Mouse (Mus musculus) spleen, adult 12 weeks (tissue): ENCODE measurements around the gene Plekhh3.
A peak's percentile ranks its signal among the peaks of the same experiment; 100 is the strongest.

Experiments
- DNase-seq: peaks from one replicate; pipeline ENCODE4 v3.0.0; 2022; ENCODE audit warnings: low spot score

Gene Plekhh3

DNA sequence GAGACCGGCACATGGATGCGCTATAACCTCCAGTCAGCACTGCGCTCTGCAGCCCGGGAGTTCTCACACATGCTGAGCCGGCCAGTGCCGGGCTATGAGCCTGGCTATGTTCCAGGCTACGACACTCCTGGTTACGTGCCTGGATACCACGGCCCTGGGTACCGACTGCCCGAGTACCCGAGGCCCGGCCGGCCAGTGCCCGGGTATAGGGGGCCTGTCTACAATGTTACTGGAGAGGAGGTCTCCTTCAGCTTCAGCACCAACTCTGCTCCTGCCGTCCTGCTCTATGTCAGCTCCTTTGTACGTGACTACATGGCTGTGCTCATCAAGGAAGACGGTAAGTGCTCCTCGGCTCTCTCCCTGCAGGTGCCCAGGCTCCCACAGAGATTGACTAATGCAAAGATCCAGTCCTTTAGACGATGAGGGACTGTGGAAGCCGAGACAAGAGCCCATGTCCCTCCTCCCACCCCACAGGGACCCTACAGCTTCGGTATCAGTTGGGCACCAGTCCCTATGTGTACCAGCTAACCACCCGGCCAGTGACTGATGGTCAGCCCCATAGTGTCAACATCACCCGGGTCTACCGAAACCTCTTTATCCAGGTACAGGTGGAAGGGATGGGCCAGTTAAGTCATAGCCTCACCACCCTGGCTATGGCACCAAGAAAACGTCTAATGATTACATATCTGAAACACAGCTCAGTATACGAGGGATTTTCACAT is 15.5 kb upstream of the Plekhh3 start:
- no peak for DNase-seq

DNA sequence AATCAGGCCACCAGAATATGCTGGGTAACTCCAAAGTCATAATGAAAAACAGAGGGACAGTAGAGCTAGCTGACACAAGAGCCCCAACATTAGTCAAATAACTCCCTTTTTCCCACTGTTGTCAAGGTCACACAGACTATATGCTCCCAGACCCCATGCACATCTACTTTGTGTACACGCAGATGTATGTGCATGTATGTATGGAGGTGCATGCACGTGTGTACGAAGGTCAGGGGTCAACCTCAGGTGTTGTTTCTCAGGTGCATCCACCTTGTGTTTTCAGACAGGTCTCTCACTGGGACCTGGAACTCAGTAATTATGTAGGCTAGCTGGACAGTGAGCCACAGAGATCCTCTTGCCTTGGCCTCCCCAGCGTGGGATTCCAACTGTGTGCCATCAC is 14.3 kb upstream of the Plekhh3 start:
- no peak for DNase-seq

DNA sequence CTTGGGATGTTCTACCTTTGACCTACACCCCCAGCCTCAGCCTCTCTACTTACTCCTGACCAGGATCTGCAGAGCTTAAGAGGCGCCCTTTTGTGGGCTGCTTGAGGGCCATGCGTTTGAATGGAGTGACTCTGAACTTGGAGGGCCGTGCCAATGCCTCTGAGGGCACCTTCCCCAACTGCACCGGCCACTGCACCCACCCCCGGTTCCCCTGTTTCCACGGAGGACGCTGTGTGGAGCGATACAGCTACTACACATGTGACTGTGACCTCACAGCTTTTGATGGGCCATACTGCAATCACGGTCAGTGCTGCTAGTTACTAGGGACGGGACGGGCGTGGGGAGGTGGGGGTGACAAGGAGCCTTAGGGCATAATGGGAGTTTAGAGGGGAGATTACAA is 13.8 kb upstream of the Plekhh3 start:
- no peak for DNase-seq

DNA sequence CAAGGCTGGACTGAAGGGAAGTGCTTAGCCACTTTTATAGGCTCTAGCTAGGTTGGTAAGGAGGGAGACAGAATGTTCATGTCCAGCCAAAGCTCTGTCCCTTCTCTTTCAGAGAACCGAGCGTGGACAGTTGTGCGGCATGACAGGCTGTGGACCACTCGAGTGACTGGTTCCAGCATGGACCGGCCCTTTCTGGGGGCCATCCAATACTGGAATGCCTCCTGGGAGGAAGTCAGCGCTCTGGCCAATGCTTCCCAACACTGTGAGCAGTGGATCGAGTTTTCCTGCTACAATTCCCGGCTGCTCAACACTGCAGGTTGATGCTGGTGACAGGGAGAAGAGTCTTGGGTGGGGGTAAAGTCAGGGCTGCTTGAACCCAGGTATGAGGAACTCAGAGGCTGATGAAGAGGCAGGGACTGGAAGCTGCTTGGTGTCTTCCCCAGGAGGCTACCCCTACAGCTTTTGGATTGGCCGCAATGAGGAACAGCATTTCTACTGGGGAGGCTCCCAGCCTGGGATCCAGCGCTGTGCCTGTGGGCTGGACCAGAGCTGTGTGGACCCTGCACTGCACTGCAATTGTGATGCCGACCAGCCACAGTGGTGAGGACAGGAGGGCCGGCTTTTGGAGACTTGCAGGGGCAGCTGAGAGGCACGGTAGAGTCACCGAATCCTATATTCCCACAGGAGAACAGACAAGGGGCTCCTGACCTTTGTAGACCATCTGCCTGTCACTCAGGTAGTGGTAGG is 11.8 kb upstream of the Plekhh3 start:
- DNase-seq = no peak

DNA sequence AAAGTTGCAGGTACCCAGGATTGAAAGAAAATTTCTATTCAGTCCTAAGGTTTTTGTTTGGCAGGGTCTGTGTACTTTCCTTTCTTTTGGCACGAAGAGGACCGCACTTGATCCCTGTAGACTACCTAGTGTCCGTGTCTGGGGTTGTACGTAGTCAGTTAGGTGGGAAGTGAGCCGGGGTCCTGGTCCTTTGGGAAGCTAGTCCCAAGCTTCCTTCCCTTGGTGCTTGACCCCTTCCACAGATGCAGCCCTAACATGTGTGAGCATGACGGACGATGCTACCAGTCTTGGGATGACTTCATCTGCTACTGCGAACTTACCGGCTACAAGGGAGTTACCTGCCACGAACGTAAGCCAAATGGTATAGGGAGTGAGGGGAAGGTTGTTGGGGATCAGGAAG is 10.8 kb upstream of the Plekhh3 start:
- DNase-seq = no peak

DNA sequence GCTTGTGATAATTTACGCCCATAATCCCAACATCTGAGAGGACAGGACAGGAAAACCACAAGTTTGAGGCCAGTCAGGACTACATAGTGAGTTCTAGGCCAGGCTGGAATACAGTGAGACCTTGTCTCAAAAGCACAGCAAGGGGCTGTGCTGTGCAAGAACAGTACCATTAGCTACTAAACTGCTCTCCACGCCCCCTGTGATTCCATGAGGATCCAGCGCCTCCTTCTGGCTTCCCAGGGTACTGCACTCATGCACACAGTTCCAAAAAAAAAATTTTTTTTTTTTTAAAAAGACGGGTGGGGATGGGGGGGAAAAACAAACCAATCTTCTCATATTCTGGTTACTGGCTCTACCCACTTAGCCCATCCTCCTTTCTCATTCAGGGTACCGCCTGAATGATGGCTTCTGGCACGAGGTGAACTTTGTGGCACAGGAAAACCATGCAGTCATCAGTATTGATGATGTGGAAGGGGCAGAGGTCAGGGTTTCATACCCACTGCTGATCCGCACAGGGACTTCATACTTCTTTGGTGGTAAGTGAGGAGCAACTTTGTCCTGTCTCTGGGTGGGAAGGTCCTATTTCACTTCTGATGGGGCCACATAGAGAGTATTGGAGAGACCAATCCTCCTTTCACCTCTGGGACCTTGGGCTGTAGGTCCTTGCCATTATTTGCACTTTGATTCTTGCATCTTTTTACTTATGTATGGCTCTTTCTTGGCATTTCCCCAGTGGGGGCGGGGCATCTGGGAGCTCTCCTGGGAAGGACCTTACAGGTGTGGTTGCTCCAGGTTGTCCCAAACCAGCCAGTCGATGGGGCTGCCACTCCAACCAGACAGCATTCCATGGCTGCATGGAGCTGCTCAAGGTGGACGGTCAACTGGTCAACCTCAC is 9.9 kb upstream of the Plekhh3 start:
- peak; percentile 37 for DNase-seq

DNA sequence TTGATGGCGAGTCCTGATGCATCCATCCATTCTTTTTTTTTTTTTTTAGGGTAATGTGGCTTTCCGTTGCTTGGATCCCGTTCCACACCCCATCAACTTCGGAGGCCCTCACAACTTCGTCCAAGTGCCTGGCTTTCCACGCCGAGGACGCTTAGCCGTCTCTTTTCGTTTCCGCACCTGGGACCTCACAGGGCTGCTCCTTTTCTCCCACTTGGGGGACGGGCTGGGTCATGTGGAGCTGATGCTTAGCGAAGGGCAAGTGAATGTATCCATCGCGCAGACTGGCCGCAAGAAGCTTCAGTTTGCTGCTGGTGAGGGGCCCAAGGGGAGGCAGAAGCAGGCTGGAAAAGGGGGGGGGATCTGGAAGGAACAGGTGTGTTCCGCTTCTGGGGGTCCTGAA is 9.1 kb upstream of the Plekhh3 start:
- DNase-seq = no peak

DNA sequence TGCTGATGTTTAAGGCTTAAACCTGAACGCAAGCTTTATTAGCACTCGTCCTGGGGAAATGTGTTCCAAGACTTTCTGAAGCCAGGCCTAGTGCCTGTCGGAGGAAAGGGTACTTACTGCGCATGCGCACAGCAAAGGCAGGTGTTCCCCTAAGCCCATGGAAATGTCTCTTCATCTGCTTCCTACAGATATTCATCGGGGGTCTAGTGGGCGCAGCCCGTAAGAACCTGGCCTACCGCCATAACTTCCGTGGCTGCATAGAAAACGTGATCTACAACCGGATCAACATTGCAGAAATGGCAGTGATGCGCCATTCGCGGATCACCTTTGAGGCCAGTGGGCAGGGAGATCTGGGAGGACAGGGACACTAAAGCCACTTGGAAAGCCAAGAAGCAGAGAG is 8.2 kb upstream of the Plekhh3 start:
- DNase-seq = no peak

DNA sequence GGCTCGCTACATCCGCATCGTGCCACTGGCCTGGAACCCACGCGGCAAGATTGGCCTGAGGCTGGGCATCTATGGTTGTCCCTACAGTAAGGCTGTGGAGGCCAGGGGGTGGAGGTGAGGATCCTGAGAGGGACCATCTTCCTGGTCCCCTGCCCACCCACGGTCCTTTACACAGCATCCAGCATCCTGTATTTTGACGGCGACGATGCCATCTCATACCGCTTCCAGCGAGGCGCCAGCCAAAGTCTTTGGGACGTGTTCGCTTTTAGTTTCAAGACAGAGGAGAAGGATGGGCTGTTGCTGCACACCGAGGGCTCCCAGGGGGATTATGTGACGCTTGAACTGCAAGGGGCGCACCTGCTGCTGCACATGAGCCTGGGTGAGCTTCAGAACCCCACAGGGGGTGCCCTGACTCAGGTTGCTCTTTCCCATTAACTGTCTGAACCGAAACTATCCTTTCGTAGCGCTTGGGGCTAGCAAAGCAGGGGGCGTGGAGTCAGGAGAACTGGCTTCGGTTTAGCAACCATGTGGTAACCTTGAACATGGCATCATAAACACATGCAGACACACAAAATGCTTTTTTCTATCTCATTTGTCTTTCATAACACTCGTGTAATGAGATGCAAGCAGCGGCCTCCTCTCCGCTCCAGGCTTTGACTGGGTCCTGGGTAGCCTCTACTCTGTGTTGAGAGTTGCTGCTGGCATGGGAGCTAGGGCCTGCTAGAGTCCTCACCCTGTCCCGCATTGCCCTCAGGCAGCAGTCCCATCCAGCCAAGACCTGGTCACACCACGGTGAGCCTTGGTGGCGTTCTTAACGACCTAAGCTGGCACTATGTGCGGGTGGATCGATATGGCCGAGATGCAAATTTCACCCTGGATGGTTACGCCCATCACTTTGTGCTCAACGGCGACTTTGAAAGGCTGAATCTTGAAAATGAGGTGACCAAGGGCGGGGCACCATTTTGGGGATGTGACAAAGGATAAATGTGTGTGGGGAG is 7.2 kb upstream of the Plekhh3 start:
- DNase-seq = no peak

DNA sequence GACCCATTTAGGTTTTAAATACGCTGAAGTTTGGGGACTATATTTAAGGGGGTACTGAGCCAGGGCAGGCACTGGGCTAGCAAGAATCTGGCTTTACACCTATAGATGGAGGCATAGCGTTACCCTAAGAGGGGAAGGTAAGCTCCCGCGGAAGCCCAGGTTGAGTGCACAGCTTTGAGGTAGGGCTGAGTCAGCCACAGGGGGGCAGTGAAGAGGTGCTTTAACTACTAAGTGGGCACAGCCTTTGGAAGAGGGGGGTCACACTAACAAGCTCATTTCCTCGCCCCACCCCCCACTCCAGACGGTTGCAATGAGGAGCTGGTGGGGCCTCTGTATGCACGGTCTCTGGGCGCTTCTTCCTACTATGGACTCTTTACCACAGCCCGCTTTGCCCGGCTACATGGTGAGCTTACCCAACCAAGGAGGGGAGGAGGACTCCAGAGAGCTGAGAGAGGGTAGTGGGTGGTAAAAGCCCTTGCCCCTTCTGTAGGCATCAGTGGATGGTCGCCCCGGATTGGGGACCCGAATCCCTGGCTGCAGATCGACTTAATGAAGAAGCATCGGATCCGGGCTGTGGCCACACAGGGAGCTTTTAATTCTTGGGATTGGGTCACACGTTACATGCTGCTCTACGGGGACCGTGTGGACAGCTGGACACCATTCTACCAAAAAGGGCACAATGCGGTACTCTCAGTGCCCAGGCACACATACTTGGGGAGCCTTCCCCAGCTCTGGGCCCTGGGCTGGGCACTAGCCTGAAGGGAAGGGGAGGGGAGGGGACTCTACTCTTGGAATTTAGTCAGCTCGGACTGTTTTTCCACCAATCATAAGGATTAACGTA is 6.0 kb upstream of the Plekhh3 start:
- DNase-seq = peak; percentile 46

DNA sequence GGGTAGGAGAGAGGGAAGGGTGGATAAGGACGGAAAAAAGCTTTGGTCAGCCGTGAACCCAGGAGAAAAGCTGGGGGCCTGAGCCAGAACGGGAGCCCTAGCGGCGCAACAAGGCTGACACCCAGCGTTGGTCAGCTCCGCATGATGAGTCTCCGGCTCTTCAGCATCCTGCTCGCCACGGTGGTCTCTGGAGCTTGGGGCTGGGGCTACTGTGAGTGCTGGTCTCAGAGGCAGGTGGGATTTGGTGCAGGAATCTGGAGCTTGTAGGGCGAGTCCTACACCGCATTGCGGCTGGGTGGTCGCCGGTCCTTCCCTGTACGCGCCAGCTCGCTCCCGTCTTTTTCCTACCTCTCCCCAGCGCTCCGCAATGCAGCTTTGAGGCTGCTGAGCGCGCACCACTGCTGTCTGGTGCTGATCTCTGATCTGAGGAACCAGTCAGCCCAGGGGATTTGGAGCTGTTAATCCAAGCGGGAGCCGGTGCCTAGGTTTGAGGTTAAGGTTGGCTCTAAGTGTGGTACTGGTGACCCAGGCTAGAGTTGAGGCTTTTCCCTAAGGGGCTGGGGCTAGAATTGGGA is 5.1 kb upstream of the Plekhh3 start:
- no peak for DNase-seq

DNA sequence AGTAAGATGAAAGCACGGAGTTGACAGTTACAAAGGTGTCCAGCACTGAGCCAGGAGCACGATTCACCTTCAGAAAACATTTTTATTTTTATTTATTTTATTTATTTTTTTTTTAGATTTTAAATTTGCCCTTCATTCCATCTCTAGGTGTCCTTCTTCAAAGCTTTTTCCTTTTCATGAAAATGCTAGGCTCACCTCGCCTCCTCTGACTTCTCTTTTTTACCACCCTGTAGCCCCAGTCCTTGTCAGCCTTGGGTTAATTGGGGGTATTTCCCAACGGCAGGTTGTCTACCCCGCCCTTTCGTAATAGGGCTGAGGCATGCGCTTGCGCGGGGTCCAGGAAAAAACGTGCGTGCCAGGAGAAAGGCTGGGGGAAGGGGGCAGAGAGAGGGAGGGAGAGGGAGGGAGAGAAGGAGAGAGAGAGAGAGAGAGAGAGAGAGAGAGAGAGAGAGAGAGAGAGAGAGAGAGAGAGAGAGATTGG is 4.5 kb upstream of the Plekhh3 start:
- DNase-seq = no peak

DNA sequence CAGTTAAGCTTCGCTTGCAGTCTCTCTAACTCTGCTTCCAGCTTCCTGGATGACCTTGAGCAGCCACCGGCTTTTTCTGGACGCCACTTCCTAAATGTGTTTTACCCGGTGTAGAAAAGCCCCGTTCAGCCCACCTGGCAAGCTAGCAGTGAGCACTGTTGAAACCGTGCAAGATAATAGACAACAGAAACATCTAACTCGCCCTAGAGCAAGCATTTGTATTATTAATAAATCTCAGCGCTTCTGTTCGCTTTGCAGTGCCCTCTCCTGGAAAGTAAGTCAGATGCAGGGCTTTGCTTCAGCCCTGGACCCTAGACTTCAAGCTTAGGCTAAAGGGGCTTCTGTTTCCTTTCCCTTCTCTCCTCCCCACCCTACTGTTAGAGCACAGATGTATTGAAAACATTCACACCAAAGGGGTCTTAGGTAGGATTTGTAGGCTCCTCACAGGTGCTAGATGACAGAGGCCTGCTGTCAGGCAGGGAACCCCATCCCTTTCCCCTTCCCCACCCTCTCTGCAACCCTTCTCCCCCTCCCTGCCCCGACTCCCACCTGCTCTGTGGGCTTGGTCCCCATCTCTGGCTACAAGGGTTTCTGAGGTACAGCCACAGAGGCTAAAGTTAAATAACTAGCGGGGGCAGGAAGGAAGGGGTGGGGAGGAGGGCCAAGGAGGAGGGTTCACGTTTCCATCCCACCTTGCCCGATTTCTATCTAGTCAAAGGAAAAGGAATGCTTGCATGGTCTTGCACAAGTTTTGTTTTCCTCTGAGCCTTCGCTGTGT is 3.9 kb upstream of the Plekhh3 start, which contains the start of gene Ccr10:
Ccr10 (minus strand) TSS at position 593 of the 778 bp plus-strand sequence.
- DNase-seq = no peak

DNA sequence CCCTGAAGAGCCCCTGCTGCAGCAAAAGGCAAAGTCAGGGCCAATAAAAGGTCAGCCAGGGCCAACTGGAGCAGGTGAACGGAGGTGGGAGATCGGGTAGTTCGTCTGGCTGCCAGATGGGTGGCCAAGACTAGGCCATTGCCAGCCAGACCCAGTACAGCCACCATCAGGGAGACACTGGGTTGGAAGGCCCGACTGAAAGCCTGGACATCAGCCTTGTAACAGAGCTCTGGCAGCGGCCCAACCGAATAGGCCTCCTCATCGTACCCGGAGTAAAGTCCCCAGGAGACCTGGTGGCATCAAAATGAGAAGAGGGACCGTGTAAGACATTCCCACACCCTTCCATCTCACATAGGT is 3.2 kb upstream of the Plekhh3 start:
- DNase-seq = no peak

DNA sequence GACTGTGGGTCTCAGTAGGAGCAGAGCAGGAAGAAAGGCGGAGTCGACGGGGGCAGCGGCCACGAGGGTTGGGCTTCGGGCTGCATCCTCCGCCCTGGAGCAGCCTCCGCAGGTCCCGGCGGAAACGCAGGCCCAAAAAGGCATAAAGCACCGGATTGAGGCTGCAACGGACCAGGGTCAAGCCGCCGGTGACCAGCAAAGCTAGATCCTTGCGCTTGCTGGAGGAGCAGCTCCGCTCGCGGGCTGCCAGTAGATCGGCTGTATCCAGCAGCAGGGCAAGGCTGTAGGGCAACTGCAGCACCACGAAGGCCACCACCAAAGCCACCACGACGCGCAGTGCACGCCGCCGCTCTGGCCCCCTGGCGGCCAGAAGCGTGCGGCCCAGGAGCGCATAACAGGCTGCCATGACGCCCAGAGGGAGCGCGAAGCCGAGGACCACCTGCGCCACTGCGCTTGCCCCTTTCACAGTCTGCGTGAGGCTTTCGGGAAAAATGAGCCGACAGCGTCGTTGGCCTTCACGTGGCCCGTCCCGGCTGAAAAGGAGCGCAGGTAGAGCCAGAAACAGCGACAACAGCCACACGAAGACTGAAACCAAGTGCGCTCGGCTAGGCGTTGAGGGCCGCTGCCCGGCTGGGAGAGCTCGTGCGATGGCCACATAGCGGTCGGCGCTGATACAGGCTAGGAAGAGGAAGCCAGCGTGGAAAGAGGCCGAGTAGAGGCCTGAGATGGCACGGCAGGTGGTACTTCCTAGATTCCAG is 2.7 kb upstream of the Plekhh3 start:
- DNase-seq = peak; percentile 61

DNA sequence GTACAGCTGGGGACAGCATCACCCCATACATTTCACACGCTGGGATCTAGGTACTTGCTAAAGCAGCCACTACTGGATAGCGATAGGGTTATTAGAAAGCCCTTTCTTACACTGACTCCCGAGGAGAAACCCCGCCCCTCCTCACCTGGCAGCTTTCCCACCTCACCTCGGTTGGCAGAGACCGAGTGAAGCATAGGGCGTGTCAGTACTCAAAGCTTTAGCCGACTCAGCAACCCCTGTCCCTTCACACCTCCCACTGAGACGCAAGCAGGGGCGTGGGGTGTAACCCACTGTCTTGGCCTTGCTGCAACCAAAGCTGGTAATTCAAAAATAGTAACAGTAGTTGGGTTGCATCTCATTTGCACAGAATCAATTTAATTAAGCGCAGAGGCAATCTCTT is 2.0 kb upstream of the Plekhh3 start:
- DNase-seq = no peak

DNA sequence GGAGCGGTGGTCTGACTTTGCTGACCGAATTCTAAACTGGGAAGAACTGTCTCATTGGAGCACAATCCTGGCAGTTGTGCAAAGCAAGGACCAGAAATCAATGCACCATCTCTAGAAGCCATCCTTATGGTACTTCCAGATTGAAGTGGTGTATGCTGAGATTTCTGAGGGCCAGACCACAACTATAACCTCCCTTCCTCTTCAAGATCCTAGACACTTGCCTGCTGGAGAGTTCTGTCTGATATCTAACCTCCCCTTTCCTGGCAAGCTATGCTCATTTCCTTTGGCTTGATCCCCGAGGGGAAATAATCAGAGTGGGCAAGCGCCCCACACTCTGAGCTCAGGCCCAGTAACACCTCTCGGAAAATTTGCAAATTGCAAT is 1.3 kb upstream of the Plekhh3 start:
- no peak for DNase-seq

DNA sequence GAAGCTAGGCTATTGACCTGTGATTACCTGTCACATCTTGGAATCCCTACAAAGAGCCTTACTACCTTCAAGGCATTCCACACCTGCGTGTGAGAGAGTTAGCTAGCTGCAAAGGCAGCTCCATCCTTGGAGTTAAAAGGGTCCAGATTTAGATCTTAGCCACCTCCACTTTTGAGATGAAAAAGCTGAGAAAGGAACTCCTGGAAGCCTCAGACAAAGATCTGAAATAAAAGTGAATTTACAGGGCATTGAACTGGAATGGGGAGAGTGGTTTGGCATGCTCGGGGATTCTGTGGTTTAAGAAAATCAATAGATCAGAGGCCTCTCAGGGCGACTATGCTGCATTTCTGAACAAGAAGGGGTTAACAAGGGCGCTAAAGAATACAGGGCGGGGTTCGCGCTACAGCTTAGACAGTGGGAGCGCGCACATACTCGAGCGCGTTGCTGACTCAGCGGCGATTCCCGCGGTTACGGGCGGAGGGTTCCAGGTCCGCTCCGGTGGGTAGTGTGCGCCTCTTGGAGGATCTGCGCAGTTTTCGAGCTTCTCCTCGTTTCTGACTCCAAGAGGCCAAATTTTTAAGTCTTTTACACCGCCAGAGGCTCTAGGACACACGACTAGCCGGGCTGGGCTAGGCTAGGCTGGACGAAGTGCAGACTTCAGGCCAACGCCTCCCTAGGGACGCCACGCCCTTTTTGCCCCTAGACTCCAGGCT is 726 bp upstream of the Plekhh3 start:
- DNase-seq = no peak
